Mouse (Mus musculus) limb, embryonic 12.5 days (tissue): ENCODE measurements at regions not wholly inside any gene's neighbourhood (a gene's known extent, or its start where the extent isn't known, plus 50 kb on each side); places are given as distances from the start of the nearest gene placed in this dataset.

Experiments used
- ATAC-seq: fragments of 200-750 bp; cut with Nextera tagmentation; 2 replicates; pipeline ENCODE4 v1.8.0; 2017; ENCODE audit warnings: low read depth, moderate TSS enrichment; ENCODE audit not compliant: insufficient number of reproducible peaks, insufficient read depth, low FRiP score, low TSS enrichment
- H3K27ac ChIP-seq: fragments of 300-500 bp; sonication (generic); 2 replicates; pipeline ENCODE4 v1.5.1; 2016; ENCODE audit warnings: mild to moderate bottlenecking, moderate library complexity
- H3K27me3 ChIP-seq: fragments of 300-500 bp; sonication (generic); 2 replicates; pipeline ENCODE4 v1.6.1; 2016; ENCODE audit warnings: mild to moderate bottlenecking, moderate library complexity
- H3K36me3 ChIP-seq: fragments of 300-500 bp; sonication (generic); 2 replicates; pipeline ENCODE4 v1.6.1; 2016; ENCODE audit warnings: mild to moderate bottlenecking, moderate library complexity
- H3K4me1 ChIP-seq: fragments of 300-500 bp; sonication (generic); replicated peaks from 2 replicates; pipeline ENCODE4 v1.6.1; 2016
- H3K4me2 ChIP-seq: fragments of 300-500 bp; sonication (generic); 2 replicates; pipeline ENCODE4 v1.6.1; 2016; ENCODE audit warnings: mild to moderate bottlenecking, moderate library complexity
- H3K4me3 ChIP-seq: fragments of 300-500 bp; sonication (generic); replicated peaks from 2 replicates; pipeline ENCODE4 v1.5.1; 2016; ENCODE audit warnings: mild to moderate bottlenecking
- H3K9ac ChIP-seq: fragments of 300-500 bp; sonication (generic); replicated peaks from 2 replicates; pipeline ENCODE4 v1.6.1; 2016; ENCODE audit warnings: mild to moderate bottlenecking, moderate library complexity
- H3K9me3 ChIP-seq: fragments of 300-500 bp; sonication (generic); 2 replicates; pipeline ENCODE4 v1.6.1; 2016; ENCODE audit warnings: mild to moderate bottlenecking, moderate library complexity
- WGBS: fragments of 180-500 bp; shearing (Covaris S2); methylation state at CpG from one replicate; pipeline ENCODE4 v1.1.7; 2016; 5-methylcytosine and 5-hydroxymethylcytosine counted together

DNA sequence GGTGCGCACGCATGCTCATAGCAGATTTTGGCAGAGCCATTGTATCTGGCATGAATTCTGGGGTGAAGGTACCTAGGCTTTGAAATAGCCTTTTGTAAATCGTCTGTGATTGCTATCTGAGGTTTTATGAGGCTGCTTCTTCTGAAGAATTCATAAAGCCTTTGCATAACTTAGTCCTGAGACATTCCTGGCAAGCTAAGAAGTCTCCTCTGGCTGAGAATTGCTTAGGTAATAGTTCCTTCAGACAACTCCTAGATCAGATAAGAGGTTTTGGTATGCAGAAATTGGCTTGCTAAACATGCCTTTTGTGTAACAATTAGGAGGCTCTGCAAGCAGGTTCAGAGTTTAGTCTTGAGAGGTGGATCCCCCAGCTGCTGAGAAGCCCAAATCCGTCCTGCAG lies 82.7 kb downstream of the Pmp22 start:
- no peaks in the 10 kb centered on the region for H3K36me3 ChIP-seq
- WGBS = 75% methylated on average over 4 of the region's 4 CpGs
- no peak for ATAC-seq
- H3K9ac ChIP-seq = no peak overlapping the region
- no peak overlapping the region; the same call in 1 of the 2 replicates for H3K27ac ChIP-seq
- H3K4me2 ChIP-seq = no peak overlapping the region
- H3K4me3 ChIP-seq = no peak overlapping the region
- peaks cover 8% of the 10 kb centered on the region; the same call in 1 of the 2 replicates for H3K27me3 ChIP-seq
- no peaks in the 10 kb centered on the region for H3K9me3 ChIP-seq
- peaks cover 7% of the 10 kb centered on the region; the same call in 1 of the 2 replicates for H3K4me1 ChIP-seq

DNA sequence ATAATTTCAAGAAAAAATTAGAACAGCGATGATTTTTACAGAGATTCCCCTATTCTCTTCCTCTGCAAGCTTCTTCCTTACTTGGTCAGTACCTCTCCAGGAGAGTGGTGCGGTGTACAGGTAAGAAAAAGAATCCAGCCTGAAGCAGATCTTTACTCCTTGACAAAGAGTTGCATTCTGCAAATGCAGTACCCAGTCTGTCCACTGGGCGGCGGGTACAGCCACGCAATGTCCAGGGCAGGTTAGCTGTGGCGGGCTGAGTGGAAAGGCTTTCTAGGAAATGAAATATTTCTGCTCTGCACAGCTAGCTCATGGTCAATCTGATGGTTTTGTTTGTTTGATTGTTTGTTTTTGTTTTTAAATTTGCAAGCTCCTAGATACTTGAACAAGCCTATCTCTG lies 84.3 kb downstream of the Pmp22 start:
- H3K36me3 ChIP-seq = no peaks in the 10 kb centered on the region
- no peak overlapping the region for H3K27ac ChIP-seq
- peaks cover 9% of the 10 kb centered on the region for H3K27me3 ChIP-seq
- no peaks in the 10 kb centered on the region for H3K9me3 ChIP-seq
- WGBS = 10% methylated on average over 6 of the region's 6 CpGs
- no peak overlapping the region for H3K4me2 ChIP-seq
- peaks cover 7% of the 10 kb centered on the region; the same call in 1 of the 2 replicates for H3K4me1 ChIP-seq
- ATAC-seq = 0 out of 2 replicates have a peak, but pooled peaks have one; percentile 52
- no peak overlapping the region for H3K4me3 ChIP-seq
- H3K9ac ChIP-seq = no peak overlapping the region

DNA sequence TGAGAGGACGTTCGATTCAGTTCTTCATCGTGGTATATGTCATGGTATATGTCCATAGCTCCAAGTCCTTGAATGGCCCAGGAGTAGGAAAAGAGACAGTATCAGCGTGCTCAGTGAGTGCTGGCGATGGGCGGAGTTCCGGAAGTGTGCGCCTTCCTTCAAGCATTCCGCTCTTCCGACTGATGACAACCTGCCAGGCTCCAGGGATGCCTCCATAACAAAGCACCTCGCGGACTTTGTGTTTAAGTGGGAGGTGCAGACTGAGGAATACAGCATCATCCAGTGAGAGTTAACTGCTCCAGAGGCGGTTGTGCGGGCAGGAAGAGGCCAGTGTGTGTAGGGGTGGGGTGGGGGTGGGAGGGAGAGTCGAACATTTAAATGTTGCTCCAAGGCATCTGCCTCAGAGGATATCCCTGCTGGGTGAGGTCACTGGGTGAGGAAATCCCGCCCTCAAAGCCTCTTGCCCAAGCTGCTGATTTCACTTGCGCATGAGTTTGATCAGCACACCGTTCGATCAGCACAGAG lies 85.2 kb downstream of the Pmp22 start:
- H3K4me2 ChIP-seq = no peak overlapping the region
- peaks cover 11% of the 10 kb centered on the region for H3K27me3 ChIP-seq
- no peak overlapping the region for H3K4me3 ChIP-seq
- H3K9me3 ChIP-seq = no peaks in the 10 kb centered on the region
- no peak overlapping the region for H3K9ac ChIP-seq
- WGBS = 51% methylated on average over 19 of the region's 19 CpGs
- peaks cover 7% of the 10 kb centered on the region; the same call in 1 of the 2 replicates for H3K4me1 ChIP-seq
- ATAC-seq = no peak
- no peak overlapping the region for H3K27ac ChIP-seq
- no peaks in the 10 kb centered on the region for H3K36me3 ChIP-seq

DNA sequence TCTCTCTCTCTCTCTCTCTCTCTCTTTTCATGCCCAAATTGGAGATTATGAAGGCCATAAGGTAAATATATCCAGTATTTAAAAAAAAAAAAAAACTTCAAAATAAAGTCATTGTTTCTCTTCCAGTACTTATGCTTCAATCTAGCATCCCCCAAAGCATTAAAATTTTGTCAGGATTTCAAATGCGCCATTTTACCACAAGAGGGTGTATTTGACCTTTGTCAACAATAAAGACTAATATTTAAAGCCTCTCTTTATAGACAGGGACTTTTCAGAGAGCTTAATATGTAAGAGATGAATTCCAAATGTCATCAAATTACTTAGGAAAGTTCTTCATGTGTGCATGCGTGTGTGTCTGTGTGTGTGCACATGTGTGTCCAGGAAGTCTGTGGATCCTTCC lies 87.2 kb downstream of the Pmp22 start:
- no peaks in the 10 kb centered on the region for H3K9me3 ChIP-seq
- no peaks in the 10 kb centered on the region for H3K36me3 ChIP-seq
- no peak for ATAC-seq
- H3K4me2 ChIP-seq = no peak overlapping the region
- no peak overlapping the region for H3K4me3 ChIP-seq
- H3K9ac ChIP-seq = no peak overlapping the region
- peaks cover 7% of the 10 kb centered on the region; the same call in 1 of the 2 replicates for H3K4me1 ChIP-seq
- H3K27ac ChIP-seq = no peak overlapping the region
- H3K27me3 ChIP-seq = peaks cover 11% of the 10 kb centered on the region
- 72% methylated on average over 2 of the region's 2 CpGs for WGBS

DNA sequence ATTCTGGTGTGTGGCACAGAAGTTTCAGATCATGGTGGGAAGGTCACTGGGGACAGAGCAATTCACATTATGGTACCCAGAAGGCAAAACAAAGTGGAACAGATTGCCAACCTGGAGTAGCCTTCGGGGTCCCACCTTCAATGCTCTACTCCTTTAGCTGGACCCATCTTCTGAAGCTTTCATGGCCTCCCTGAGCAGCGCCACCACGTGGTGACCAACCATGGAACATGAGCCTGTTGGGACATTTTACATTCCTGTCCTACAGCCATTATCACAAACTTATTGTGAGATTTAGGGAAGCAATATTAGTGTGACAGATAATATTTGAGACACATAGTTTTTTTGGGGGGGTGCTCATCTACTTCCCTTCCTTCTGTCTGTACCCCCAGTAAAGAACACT lies 88.3 kb downstream of the Pmp22 start:
- Histone ChIP-seq H3K4me1 (peaks cover 7% of the 10 kb centered on the region; the same call in 1 of the 2 replicates), H3K27me3 (peaks cover 7% of the 10 kb centered on the region; the same call in 1 of the 2 replicates), H3K4me3 (no peak overlapping the region), H3K9me3 (no peaks in the 10 kb centered on the region), H3K9ac (no peak overlapping the region), H3K27ac (no peak overlapping the region), H3K4me2 (no peak overlapping the region), H3K36me3 (no peaks in the 10 kb centered on the region)
- 68% methylated on average over 3 of the region's 3 CpGs for WGBS
- ATAC-seq = no peak

DNA sequence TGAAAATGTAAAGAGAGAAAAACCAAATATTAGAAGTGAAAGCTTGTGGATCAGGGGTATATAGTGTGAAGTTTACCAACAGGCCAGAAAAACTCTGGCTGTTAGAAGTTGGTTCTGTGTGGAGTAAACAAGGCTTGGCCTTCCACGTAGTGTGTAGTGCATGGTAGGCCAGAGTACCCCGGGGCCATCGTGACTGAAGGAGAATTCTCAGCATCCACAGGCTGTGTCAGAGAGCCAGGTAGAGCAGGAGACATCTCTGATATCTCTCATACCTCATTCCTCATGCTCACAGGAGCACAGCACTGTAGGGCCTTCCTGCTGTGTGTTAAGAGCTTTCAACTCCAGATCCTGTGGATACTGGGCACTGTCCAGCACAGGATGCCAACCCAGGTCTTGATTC lies 97.7 kb downstream of the Pmp22 start:
- Histone ChIP-seq H3K4me2 (no peak overlapping the region), H3K9me3 (no peaks in the 10 kb centered on the region), H3K27ac (no peak overlapping the region), H3K36me3 (no peaks in the 10 kb centered on the region), H3K4me1 (peaks cover 21% of the 10 kb centered on the region; the same call in 1 of the 2 replicates), H3K9ac (no peak overlapping the region), H3K27me3 (no peaks in the 10 kb centered on the region), H3K4me3 (no peak overlapping the region)
- ATAC-seq = no peak
- WGBS = 92% methylated on average over 3 of the region's 3 CpGs

DNA sequence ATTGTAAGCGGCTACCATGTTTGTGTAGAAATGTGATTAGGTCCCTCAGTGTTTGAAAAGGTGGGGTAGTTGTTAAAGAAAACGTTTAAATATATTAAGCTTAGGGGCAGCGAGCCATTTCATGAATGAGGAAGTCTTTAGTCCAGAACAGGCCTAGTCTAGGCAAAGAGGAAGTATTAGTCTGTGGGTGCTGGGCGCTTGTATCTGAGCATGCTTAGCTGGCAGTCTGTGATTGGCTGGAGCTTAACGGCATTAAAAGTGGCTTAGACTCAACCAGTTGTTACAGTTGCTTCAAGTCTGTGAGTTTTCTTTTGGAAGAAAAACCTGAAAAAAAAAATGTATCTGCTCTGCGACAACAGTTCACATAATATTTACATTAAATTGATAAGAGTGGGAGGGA lies 102.0 kb downstream of the Pmp22 start:
- 89% methylated on average over 6 of the region's 6 CpGs for WGBS
- no peak overlapping the region for H3K27ac ChIP-seq
- H3K27me3 ChIP-seq = no peaks in the 10 kb centered on the region

DNA sequence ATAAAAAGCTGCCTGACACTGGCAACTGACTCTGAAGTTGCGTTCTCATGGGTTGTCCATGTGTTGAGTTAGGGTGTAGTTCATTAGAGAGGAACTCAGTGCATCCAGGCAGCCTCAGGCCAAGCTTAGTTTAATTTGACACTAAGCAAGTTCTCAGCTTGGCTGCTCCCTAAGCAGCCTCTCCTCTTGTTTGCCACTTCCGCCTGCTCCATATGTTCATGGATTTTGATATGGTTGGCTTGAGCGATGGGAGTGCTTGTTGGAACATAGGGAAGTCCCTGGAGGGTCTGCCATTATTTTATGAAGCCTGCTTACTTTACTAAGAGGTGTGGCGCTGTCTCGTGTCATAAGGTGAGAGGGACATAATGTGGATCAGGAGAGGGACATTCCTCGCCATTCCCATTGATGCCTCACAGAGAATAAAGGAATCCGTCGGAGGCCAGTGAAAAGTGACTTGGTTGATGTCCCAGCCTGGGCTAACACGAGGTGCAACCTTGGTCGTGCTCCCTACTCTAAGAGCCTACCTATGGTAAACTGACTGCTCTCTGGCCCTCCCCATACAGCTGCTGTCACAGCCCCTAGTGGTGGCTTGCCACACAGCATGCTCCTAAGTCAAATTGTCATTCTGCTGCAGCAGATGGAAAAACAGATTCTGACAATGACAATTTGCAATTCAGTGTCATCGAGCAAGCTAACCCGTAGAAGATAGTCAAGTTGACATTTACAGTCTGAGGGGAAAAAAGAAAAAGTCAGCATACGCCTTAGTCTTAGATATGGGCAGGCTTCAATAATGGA lies 104.6 kb downstream of the Pmp22 start:
- H3K9ac ChIP-seq = no peak overlapping the region

More for the DNA sequence above, 102.0 kb downstream of the Pmp22 start:
- Histone ChIP-seq H3K4me1 (peaks cover 34% of the 10 kb centered on the region), H3K9me3 (no peaks in the 10 kb centered on the region), H3K36me3 (no peaks in the 10 kb centered on the region), H3K9ac (no peak overlapping the region), H3K4me3 (no peak overlapping the region), H3K4me2 (no peak overlapping the region)
- ATAC-seq = no peak

DNA sequence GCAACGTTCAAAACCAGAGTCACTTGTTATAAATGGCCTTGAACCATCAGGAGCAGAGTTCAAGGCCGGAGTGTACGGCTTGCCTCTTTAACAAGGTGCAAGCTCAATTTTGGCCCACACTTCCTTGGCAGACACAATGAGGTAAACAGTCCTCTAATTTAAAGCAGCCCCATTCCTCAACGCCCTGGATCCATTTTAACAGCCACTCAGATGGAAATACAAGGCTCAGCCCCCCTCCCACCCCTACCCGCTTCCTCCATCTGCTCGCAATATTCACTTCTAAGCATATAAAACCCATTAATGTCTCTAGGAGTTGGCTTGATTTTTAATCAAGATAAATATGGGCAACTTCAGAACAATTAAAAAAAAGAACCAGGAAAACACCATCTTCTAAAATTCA lies 105.7 kb downstream of the Pmp22 start:
- Histone ChIP-seq H3K27ac (no peak overlapping the region), H3K4me2 (no peak overlapping the region), H3K27me3 (no peaks in the 10 kb centered on the region), H3K4me1 (peaks cover 13% of the 10 kb centered on the region), H3K4me3 (no peak overlapping the region), H3K36me3 (no peaks in the 10 kb centered on the region), H3K9me3 (no peaks in the 10 kb centered on the region), H3K9ac (no peak overlapping the region)
- 16% methylated on average over 6 of the region's 6 CpGs for WGBS
- no peak for ATAC-seq

More for the DNA sequence above, 104.6 kb downstream of the Pmp22 start:
- Histone ChIP-seq H3K4me3 (no peak overlapping the region), H3K36me3 (no peaks in the 10 kb centered on the region), H3K4me2 (no peak overlapping the region), H3K27me3 (no peaks in the 10 kb centered on the region), H3K4me1 (peaks cover 22% of the 10 kb centered on the region), H3K27ac (no peak overlapping the region), H3K9me3 (no peaks in the 10 kb centered on the region)
- no peak for ATAC-seq
- WGBS = 77% methylated on average over 13 of the region's 13 CpGs

DNA sequence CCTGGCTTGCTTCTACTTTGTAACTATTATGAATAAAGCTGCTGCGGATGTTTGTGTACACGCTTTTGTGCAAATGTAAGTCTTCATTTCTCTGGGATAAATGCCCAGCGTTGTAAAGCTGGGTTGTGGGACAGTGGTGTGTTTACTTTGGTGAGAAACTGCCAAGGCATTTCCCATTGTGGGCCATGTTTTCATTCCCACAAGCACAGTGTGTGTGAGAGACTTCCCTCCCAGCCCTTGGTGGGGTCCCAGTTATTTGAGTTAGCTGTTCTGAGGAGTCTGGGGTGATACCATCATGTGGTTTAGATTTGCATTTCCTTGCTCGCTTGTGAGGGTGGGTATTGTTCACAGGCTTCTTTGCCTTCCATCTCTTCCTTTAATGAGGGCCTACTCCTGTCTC lies 109.9 kb downstream of the Pmp22 start:
- H3K4me2 ChIP-seq = no peak overlapping the region
- H3K36me3 ChIP-seq = no peaks in the 10 kb centered on the region
- H3K27me3 ChIP-seq = no peaks in the 10 kb centered on the region
- H3K27ac ChIP-seq = no peak overlapping the region
- no peak overlapping the region for H3K4me3 ChIP-seq
- ATAC-seq = no peak
- H3K4me1 ChIP-seq = peaks cover 13% of the 10 kb centered on the region
- H3K9me3 ChIP-seq = no peaks in the 10 kb centered on the region
- no peak overlapping the region for H3K9ac ChIP-seq
- 88% methylated on average over 4 of the region's 4 CpGs for WGBS

DNA sequence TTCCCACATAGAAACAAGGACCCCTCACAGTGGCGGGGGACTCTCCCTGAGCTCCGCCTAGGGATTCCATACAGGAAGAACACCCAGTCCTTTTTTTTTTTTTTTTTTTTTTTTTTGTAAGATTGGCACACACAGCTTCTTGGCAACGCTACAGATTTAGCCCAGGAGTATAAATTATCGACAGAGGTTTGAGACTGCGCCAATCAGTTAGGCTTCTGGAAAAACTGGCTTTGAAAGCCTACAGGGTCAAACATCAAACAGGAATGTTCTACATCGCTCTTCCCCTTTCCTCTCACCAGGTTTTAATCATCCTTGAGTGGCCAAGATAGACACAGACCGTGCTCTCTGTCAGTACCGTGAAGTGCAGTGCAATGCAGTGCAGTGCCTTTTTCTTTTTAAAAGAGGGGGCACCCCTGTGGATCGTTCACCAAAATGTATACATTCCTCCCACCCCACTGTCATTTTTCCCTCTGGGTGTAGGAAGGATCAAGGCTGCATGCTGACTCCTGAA lies 115.2 kb downstream of the Pmp22 start:
- no peak overlapping the region for H3K4me3 ChIP-seq
- H3K4me2 ChIP-seq = no peak overlapping the region
- H3K9me3 ChIP-seq = no peaks in the 10 kb centered on the region
- H3K27me3 ChIP-seq = 0 out of 2 replicates have a peak, but pooled peaks cover 4% of the 10 kb centered on the region
- H3K36me3 ChIP-seq = no peaks in the 10 kb centered on the region
- no peak overlapping the region for H3K9ac ChIP-seq
- no peak for ATAC-seq
- WGBS = 72% methylated on average over 9 of the region's 9 CpGs
- H3K4me1 ChIP-seq = peaks cover 16% of the 10 kb centered on the region
- H3K27ac ChIP-seq = no peak overlapping the region
